Comparison of ENCODE assay signal across 8 mouse cellular contexts in genomic region chr7:132576891-132577290, GRCm38 (mm10). TPM values are rescaled to one million over a fixed set of nuclear protein-coding genes. Genes with fewer than 3 reads are reported as not detected.
A peak's percentile ranks its signal among the peaks of the same experiment; 100 is the strongest.
DNase-seq lines count a peak whose midpoint lies in the region; ATAC-seq lines count a peak whose summit lies in the region.

No protein-coding gene starts in this region.

- peak overlapping the region; percentile 99; the same call in 1 of the 2 replicates for H3K27ac ChIP-seq in heart, embryonic 10.5 days
- H3K27ac ChIP-seq in midbrain, embryonic 11.5 days (ENCODE audit: low read depth, low read length), result no peak overlapping the region
- H3K27ac ChIP-seq in midbrain, embryonic 15.5 days, result no peak overlapping the region
- H3K27ac ChIP-seq in limb, embryonic 15.5 days, result no peak overlapping the region; the same call in 1 of the 2 replicates

- H3K9me3 ChIP-seq in heart, embryonic 10.5 days, result no peaks in the 10 kb centered on the region
- H3K9me3 ChIP-seq in midbrain, embryonic 11.5 days (ENCODE audit: control insufficient read depth, low read length), result no peaks in the 10 kb centered on the region
- H3K9me3 ChIP-seq in midbrain, embryonic 15.5 days, result no peaks in the 10 kb centered on the region
- H3K9me3 ChIP-seq in limb, embryonic 15.5 days, result no peaks in the 10 kb centered on the region

- intact Hi-C loops in left cerebral cortex, postnatal 36 days (cut with DNase I), result loop anchor here (5.0 to 10.0 kb wide), 2 partner anchors 60 to 238 kb away; partner anchors contain the start of gene Fam53b

- H3K27me3 ChIP-seq in heart, embryonic 10.5 days (ENCODE audit: insufficient read depth, poor library complexity, severe bottlenecking), result peaks cover 19% of the 10 kb centered on the region
- peaks cover 2% of the 10 kb centered on the region; the same call in 1 of the 2 replicates for H3K27me3 ChIP-seq in midbrain, embryonic 11.5 days (ENCODE audit: control insufficient read depth, insufficient read depth, low read length)
- no peaks in the 10 kb centered on the region for H3K27me3 ChIP-seq in midbrain, embryonic 15.5 days (replicated peaks)
- H3K27me3 ChIP-seq in limb, embryonic 15.5 days, result 0 out of 2 replicates have a peak, but pooled peaks cover 3% of the 10 kb centered on the region

- no peak for DNase-seq in heart, embryonic 10.5 days (ENCODE audit: low spot score)
- no peak for DNase-seq in heart, adult 18-20 months
- no peak for DNase-seq in midbrain, embryonic 11.5 days (ENCODE audit: low spot score, missing footprints)
- DNase-seq in left cerebral cortex, postnatal 36 days (ENCODE audit: low spot score in 2 of 2), result no peak
- DNase-seq in cerebellum, adult 8-10 months, result no peak
- DNase-seq in yolk sac, embryonic 10.5 days (ENCODE audit: low spot score), result no peak

- no peak for ATAC-seq in midbrain, embryonic 11.5 days (ENCODE audit: low FRiP score)
- ATAC-seq in midbrain, embryonic 15.5 days (replicated peaks), result no peak
- ATAC-seq in limb, embryonic 15.5 days (ENCODE audit: insufficient number of reproducible peaks, low FRiP score, low TSS enrichment, low read depth), result no peak

- peaks cover 32% of the 10 kb centered on the region for H3K4me1 ChIP-seq in heart, embryonic 10.5 days
- H3K4me1 ChIP-seq in midbrain, embryonic 11.5 days (ENCODE audit: control insufficient read depth, insufficient read depth, low read length), result peaks cover 9% of the 10 kb centered on the region
- H3K4me1 ChIP-seq in midbrain, embryonic 15.5 days, result peaks cover 11% of the 10 kb centered on the region
- peaks cover 16% of the 10 kb centered on the region for H3K4me1 ChIP-seq in limb, embryonic 15.5 days

- no peaks in the 10 kb centered on the region for H3K36me3 ChIP-seq in heart, embryonic 10.5 days
- H3K36me3 ChIP-seq in midbrain, embryonic 11.5 days (ENCODE audit: control insufficient read depth, insufficient read depth, low read length), result no peaks in the 10 kb centered on the region
- H3K36me3 ChIP-seq in midbrain, embryonic 15.5 days (replicated peaks), result no peaks in the 10 kb centered on the region
- no peaks in the 10 kb centered on the region for H3K36me3 ChIP-seq in limb, embryonic 15.5 days

- WGBS in heart, embryonic 10.5 days, result 54% methylated on average over 4 of the region's 4 CpGs
- 52% methylated on average over 4 of the region's 4 CpGs for WGBS in midbrain, embryonic 11.5 days
- 50% methylated on average over 4 of the region's 4 CpGs for WGBS in midbrain, embryonic 15.5 days
- 54% methylated on average over 4 of the region's 4 CpGs for WGBS in limb, embryonic 15.5 days

- peak overlapping the region; percentile 83; the same call in 1 of the 2 replicates for H3K4me2 ChIP-seq in midbrain, embryonic 11.5 days
- H3K4me2 ChIP-seq in midbrain, embryonic 15.5 days, result no peak overlapping the region; the same call in 1 of the 2 replicates
- peak overlapping the region; percentile 68 for H3K4me2 ChIP-seq in limb, embryonic 15.5 days

- H3K9ac ChIP-seq in midbrain, embryonic 11.5 days (ENCODE audit: low read length), result no peak overlapping the region
- H3K9ac ChIP-seq in midbrain, embryonic 15.5 days, result no peak overlapping the region
- no peak overlapping the region for H3K9ac ChIP-seq in limb, embryonic 15.5 days

- H3K4me3 ChIP-seq in heart, embryonic 10.5 days, result peak overlapping the region; percentile 91
- H3K4me3 ChIP-seq in midbrain, embryonic 11.5 days (ENCODE audit: low read depth, low read length), result no peak overlapping the region
- H3K4me3 ChIP-seq in midbrain, embryonic 15.5 days, result no peak overlapping the region
- H3K4me3 ChIP-seq in limb, embryonic 15.5 days, result 0 out of 2 replicates have a peak overlapping the region, but pooled peaks have one; percentile 76

RNA-seq across cellular contexts. Expression of gene Oat, which starts 0.7 kb away (rescaled TPM):
- 148 and 160 TPM in 2 replicates for polyA plus RNA-seq in heart, embryonic 10.5 days (2016; fragmentation: Nextera tagmentation; extraction: Ambion mirVana)
- total RNA-seq in heart, adult 18-20 months (2021), result 100 to 1,000 TPM; 174 to 186 TPM
- polyA plus RNA-seq in midbrain, embryonic 11.5 days (2014; fragmentation: Nextera tagmentation; extraction: Ambion mirVana), result 145 and 152 TPM in 2 replicates
- polyA plus RNA-seq in midbrain, embryonic 15.5 days (2015; fragmentation: Nextera tagmentation; extraction: Ambion mirVana), result 78.6 and 85.1 TPM in 2 replicates
- 264 and 274 TPM in 2 replicates for polyA plus RNA-seq in limb, embryonic 15.5 days (2015; fragmentation: Nextera tagmentation; extraction: Ambion mirVana)
- 10 to 100 TPM; 75.3 to 86.8 TPM for total RNA-seq in left cerebral cortex, postnatal 36 days (2021)

RNA-seq across cellular contexts. Expression of gene Nkx1-2, which starts 22.5 kb away (rescaled TPM):
- polyA plus RNA-seq in heart, embryonic 10.5 days (2016; fragmentation: Nextera tagmentation; extraction: Ambion mirVana), result not detected in 2 replicates
- not detected for total RNA-seq in heart, adult 18-20 months (2021)
- polyA plus RNA-seq in midbrain, embryonic 11.5 days (2014; fragmentation: Nextera tagmentation; extraction: Ambion mirVana), result 4.4 and 4.5 TPM in 2 replicates
- polyA plus RNA-seq in midbrain, embryonic 15.5 days (2015; fragmentation: Nextera tagmentation; extraction: Ambion mirVana), result 0.70 and 1.2 TPM in 2 replicates
- polyA plus RNA-seq in limb, embryonic 15.5 days (2015; fragmentation: Nextera tagmentation; extraction: Ambion mirVana), result 0.06 and 0.10 TPM in 2 replicates
- total RNA-seq in left cerebral cortex, postnatal 36 days (2021), result under 1 TPM in 1 of 2 experiments, not detected in 1; 0.10 TPM

RNA-seq across cellular contexts. Expression of gene Lhpp, which starts 33.5 kb away (rescaled TPM):
- polyA plus RNA-seq in heart, embryonic 10.5 days (2016; fragmentation: Nextera tagmentation; extraction: Ambion mirVana), result 17.4 and 19.3 TPM in 2 replicates
- total RNA-seq in heart, adult 18-20 months (2021), result 10 to 100 TPM; 14.3 to 16.4 TPM
- 18.3 and 20.8 TPM in 2 replicates for polyA plus RNA-seq in midbrain, embryonic 11.5 days (2014; fragmentation: Nextera tagmentation; extraction: Ambion mirVana)
- polyA plus RNA-seq in midbrain, embryonic 15.5 days (2015; fragmentation: Nextera tagmentation; extraction: Ambion mirVana), result 38.3 and 39.4 TPM in 2 replicates
- 16.8 and 17.1 TPM in 2 replicates for polyA plus RNA-seq in limb, embryonic 15.5 days (2015; fragmentation: Nextera tagmentation; extraction: Ambion mirVana)
- total RNA-seq in left cerebral cortex, postnatal 36 days (2021), result 10 to 100 TPM; 16.5 to 18.3 TPM

Comparison
In these comparisons a context has a peak if more than half of its experiments do, and no peak if none do; other contexts are left out.
1. H3K4me3 ChIP-seq: peak in heart, embryonic 10.5 days (single experiment) and limb, embryonic 15.5 days (single experiment); none in midbrain, embryonic 11.5 days (single experiment) and midbrain, embryonic 15.5 days (single experiment).